Mouse (Mus musculus): ENCODE measurements at regions not wholly inside any gene's neighbourhood (a gene's known extent, or its start where the extent isn't known, plus 50 kb on each side); places are given as distances from the start of the nearest gene placed in this dataset.
"Not testable (repeated sequence)": the region's sequence is repeated elsewhere in the genome, so short reads cannot be mapped to it uniquely, and the experiment has no call there.

DNA sequence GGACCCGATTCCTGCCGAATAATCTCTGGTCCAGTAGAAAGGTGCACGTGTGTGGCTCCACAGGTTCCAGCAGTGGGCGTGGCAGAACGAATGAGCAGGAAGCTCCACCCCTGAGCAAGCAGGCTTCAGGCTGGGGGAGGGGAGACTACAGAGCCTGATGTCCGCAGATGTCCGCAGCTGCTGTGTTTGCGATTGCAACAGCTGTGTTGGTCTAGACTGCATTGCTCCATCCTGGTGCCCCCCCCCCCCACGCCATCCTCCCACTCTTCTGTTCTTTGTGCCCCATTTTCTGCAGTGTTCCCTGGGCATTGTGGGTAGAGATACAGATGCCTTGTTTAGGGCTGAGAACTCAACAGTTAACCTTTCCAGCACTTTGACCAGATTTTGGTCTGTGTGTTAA lies 150.3 kb upstream of the Trpc7 start:
- H3K27ac ChIP-seq (ENCODE audit: low read depth, low read length); H3K36me3 ChIP-seq (ENCODE audit: control insufficient read depth, insufficient read depth, low read length); H3K4me1 ChIP-seq (ENCODE audit: control insufficient read depth, insufficient read depth, low read length); ATAC-seq (replicated peaks; ENCODE audit: insufficient number of reproducible peaks, low FRiP score, low TSS enrichment); H3K27me3 ChIP-seq (ENCODE audit: control insufficient read depth, insufficient read depth, low read length); H3K9ac ChIP-seq (ENCODE audit: low read depth, low read length); H3K9me3 ChIP-seq (replicated peaks; ENCODE audit: control insufficient read depth, low read length); H3K4me2 ChIP-seq; H3K4me3 ChIP-seq (ENCODE audit: low read depth, low read length): not testable (repeated sequence)
- 30% methylated on average over 4 of the region's 9 CpGs for WGBS (ENCODE audit: insufficient replicate concordance)

DNA sequence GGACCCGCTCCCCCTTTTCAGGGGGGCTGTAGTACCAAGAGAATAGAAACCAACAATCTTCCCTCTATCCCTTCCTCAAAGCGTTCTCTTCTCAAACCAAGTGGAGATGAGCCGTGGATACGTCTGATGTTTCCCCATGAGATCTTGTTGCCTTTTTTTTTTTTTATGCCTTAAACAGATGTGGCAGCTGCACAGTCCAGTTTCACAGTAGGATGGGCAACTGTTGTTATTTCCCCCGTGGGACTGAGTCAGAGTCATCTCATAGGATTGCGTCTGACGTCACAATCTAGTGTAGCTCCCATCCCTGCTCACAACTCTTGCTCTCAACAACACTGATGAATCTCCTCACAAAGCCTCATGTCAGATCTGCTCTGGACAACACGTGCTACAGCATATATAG lies 148.7 kb upstream of the Trpc7 start:
- ATAC-seq (replicated peaks; ENCODE audit: insufficient number of reproducible peaks, low FRiP score, low TSS enrichment), result no peak
- Histone ChIP-seq H3K27me3 (ENCODE audit: control insufficient read depth, insufficient read depth, low read length) (no peaks in the 10 kb centered on the region), H3K9ac (ENCODE audit: low read depth, low read length) (no peak overlapping the region), H3K4me3 (ENCODE audit: low read depth, low read length) (no peak overlapping the region), H3K36me3 (ENCODE audit: control insufficient read depth, insufficient read depth, low read length) (no peaks in the 10 kb centered on the region), H3K4me2 (no peak overlapping the region), H3K9me3 (replicated peaks; ENCODE audit: control insufficient read depth, low read length) (no peaks in the 10 kb centered on the region; the same call in 1 of the 2 replicates), H3K27ac (ENCODE audit: low read depth, low read length) (no peak overlapping the region), H3K4me1 (ENCODE audit: control insufficient read depth, insufficient read depth, low read length) (no peaks in the 10 kb centered on the region)
- WGBS (ENCODE audit: insufficient replicate concordance), result 84% methylated on average over 8 of the region's 8 CpGs

- Histone ChIP-seq H3K4me3 (ENCODE audit: low read depth, low read length) (no peak overlapping the region), H3K27me3 (ENCODE audit: control insufficient read depth, insufficient read depth, low read length) (no peaks in the 10 kb centered on the region), H3K27ac (ENCODE audit: low read depth, low read length) (no peak overlapping the region), H3K36me3 (ENCODE audit: control insufficient read depth, insufficient read depth, low read length) (no peaks in the 10 kb centered on the region), H3K4me2 (no peak overlapping the region), H3K9ac (ENCODE audit: low read depth, low read length) (no peak overlapping the region), H3K4me1 (ENCODE audit: control insufficient read depth, insufficient read depth, low read length) (no peaks in the 10 kb centered on the region), H3K9me3 (replicated peaks; ENCODE audit: control insufficient read depth, low read length) (no peaks in the 10 kb centered on the region; the same call in 1 of the 2 replicates)
- ATAC-seq (replicated peaks; ENCODE audit: insufficient number of reproducible peaks, low FRiP score, low TSS enrichment), result no peak
- 78% methylated on average over 15 of the region's 15 CpGs for WGBS (ENCODE audit: insufficient replicate concordance)
Measured at GRCm38 (mm10) chr13:57043316-57043974, 147.7 kb upstream of the Trpc7 start.

DNA sequence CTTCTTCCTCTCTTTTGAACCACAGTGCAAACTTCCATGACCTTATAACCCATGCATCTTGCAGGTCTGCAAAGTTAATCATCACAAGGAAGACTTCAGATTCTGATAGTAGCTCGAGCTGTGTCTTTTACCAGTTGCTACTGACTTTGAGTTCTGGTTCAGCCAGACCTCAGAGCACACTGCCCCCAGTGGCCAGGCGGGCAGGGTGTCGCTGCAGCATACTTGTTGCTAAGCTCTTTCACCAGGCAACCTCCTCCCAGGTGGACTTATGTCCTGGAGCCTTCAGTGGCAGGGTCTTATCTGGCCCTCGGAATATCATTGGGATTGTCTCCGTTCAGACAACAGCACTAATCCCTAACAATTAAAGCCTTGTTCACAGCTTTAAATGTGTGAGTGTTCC lies 146.7 kb upstream of the Trpc7 start:
- no peak overlapping the region for H3K4me2 ChIP-seq
- no peaks in the 10 kb centered on the region for H3K4me1 ChIP-seq (ENCODE audit: control insufficient read depth, insufficient read depth, low read length)
- 63% methylated on average over 5 of the region's 5 CpGs for WGBS (ENCODE audit: insufficient replicate concordance)
- H3K27me3 ChIP-seq (ENCODE audit: control insufficient read depth, insufficient read depth, low read length), result no peaks in the 10 kb centered on the region
- no peak overlapping the region for H3K27ac ChIP-seq (ENCODE audit: low read depth, low read length)
- H3K9ac ChIP-seq (ENCODE audit: low read depth, low read length), result no peak overlapping the region
- ATAC-seq (replicated peaks; ENCODE audit: insufficient number of reproducible peaks, low FRiP score, low TSS enrichment), result no peak
- no peaks in the 10 kb centered on the region for H3K36me3 ChIP-seq (ENCODE audit: control insufficient read depth, insufficient read depth, low read length)
- no peak overlapping the region for H3K4me3 ChIP-seq (ENCODE audit: low read depth, low read length)
- H3K9me3 ChIP-seq (replicated peaks; ENCODE audit: control insufficient read depth, low read length), result no peaks in the 10 kb centered on the region

DNA sequence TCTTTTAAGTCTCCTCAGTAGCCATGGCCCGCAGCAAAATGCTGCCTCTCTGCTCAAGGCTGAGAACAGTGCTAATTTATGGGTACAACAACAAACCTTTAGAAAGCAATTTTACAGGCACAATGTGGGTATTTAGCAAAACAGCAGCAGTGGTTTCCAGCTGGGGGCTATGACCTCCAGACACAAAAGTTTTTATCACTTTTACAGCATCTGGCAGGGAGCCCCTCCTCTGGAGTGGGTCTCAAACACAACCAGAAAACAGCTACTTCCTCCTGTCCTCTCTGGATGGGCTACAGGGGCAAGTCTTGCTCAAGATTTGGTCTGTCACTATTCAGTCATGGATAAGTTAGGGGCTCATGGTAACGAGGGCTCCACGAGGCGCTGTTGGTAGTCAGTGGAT lies 137.1 kb upstream of the Trpc7 start:
- no peak for ATAC-seq (replicated peaks; ENCODE audit: insufficient number of reproducible peaks, low FRiP score, low TSS enrichment)
- 72% methylated on average over 4 of the region's 4 CpGs for WGBS (ENCODE audit: insufficient replicate concordance)
- no peaks in the 10 kb centered on the region for H3K27me3 ChIP-seq (ENCODE audit: control insufficient read depth, insufficient read depth, low read length)
- no peaks in the 10 kb centered on the region for H3K9me3 ChIP-seq (replicated peaks; ENCODE audit: control insufficient read depth, low read length)
- H3K4me1 ChIP-seq (ENCODE audit: control insufficient read depth, insufficient read depth, low read length), result no peaks in the 10 kb centered on the region
- H3K4me2 ChIP-seq, result no peak overlapping the region
- H3K4me3 ChIP-seq (ENCODE audit: low read depth, low read length), result no peak overlapping the region
- H3K36me3 ChIP-seq (ENCODE audit: control insufficient read depth, insufficient read depth, low read length), result no peaks in the 10 kb centered on the region
- H3K27ac ChIP-seq (ENCODE audit: low read depth, low read length), result no peak overlapping the region
- no peak overlapping the region for H3K9ac ChIP-seq (ENCODE audit: low read depth, low read length)

DNA sequence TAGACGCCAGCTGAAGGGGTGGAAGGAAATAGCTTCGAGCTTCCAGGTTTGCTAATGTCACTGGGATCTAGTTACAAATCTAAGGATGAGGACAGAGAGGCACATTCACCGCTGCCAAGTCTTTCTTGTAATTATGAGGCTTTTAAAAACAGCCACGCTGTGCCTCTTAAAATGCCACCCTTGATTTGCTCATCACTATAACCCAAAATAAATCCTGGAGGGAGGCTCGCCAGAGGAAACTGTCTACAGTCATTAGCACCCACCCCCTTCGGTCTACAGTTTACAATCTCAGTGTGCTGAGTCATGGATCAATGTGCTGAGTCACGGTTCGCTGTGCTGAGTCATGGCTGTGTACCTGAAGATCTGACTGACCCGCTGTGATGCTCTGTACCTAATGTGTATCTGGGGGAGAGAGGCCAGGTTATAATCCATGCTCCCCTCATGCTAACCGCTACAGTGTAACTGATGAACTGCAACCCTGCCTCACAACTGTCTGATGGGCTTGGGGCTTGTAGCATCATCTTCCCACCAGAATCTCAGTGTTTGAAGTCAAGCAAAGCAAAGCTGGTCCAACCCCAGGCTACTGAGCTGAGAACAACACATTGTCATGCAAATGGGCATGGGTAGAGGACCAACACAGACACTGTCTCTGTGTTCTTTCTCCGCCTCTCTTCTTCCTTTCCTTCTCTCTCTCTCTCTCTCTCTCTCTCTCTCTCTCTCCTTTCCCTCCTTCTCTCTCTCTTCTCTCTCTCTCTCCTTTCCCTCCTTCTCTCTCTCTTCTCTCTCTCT lies 122.0 kb upstream of the Trpc7 start:
- H3K9me3 ChIP-seq (replicated peaks; ENCODE audit: control insufficient read depth, low read length), result no peaks in the 10 kb centered on the region
- H3K4me2 ChIP-seq, result no peak overlapping the region
- H3K27me3 ChIP-seq (ENCODE audit: control insufficient read depth, insufficient read depth, low read length), result no peaks in the 10 kb centered on the region
- H3K36me3 ChIP-seq (ENCODE audit: control insufficient read depth, insufficient read depth, low read length), result no peaks in the 10 kb centered on the region
- no peak overlapping the region for H3K9ac ChIP-seq (ENCODE audit: low read depth, low read length)
- H3K4me3 ChIP-seq (ENCODE audit: low read depth, low read length), result no peak overlapping the region
- WGBS (ENCODE audit: insufficient replicate concordance), result 73% methylated on average over 11 of the region's 11 CpGs
- H3K4me1 ChIP-seq (ENCODE audit: control insufficient read depth, insufficient read depth, low read length), result no peaks in the 10 kb centered on the region
- H3K27ac ChIP-seq (ENCODE audit: low read depth, low read length), result no peak overlapping the region
- ATAC-seq (replicated peaks; ENCODE audit: insufficient number of reproducible peaks, low FRiP score, low TSS enrichment), result no peak

GRCm38 (mm10) chr13:57016465-57017272 lies 120.9 kb upstream of the Trpc7 start:
- Histone ChIP-seq H3K9me3 (replicated peaks; ENCODE audit: control insufficient read depth, low read length) (no peaks in the 10 kb centered on the region), H3K4me2 (no peak overlapping the region), H3K4me1 (ENCODE audit: control insufficient read depth, insufficient read depth, low read length) (no peaks in the 10 kb centered on the region), H3K27ac (ENCODE audit: low read depth, low read length) (no peak overlapping the region), H3K9ac (ENCODE audit: low read depth, low read length) (no peak overlapping the region), H3K27me3 (ENCODE audit: control insufficient read depth, insufficient read depth, low read length) (no peaks in the 10 kb centered on the region), H3K36me3 (ENCODE audit: control insufficient read depth, insufficient read depth, low read length) (no peaks in the 10 kb centered on the region), H3K4me3 (ENCODE audit: low read depth, low read length) (no peak overlapping the region)
- ATAC-seq (replicated peaks; ENCODE audit: insufficient number of reproducible peaks, low FRiP score, low TSS enrichment), result no peak
- WGBS (ENCODE audit: insufficient replicate concordance), result 51% methylated on average over 13 of the region's 13 CpGs

DNA sequence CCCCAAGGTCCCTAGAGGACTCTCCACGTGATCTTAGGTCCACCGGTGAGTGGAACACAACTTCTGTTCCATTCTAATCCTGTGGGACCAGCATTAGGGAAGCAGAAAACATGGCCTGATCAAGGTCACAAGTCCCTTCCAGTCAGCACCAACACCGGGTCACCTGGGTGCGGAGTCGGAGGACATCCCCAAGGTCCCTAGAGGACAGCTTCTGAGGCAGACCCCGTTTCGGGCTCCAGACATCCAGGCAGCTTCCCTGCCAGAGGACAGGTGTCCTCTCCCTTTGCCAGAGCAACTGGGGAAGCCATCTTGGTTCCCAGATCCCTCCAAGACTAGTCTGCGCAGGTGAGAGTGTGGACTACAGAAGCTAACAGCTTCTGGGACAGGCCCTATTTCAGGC lies 111.4 kb upstream of the Trpc7 start:
- not testable (repeated sequence) for H3K4me2 ChIP-seq; H3K9ac ChIP-seq (ENCODE audit: low read depth, low read length); H3K27me3 ChIP-seq (ENCODE audit: control insufficient read depth, insufficient read depth, low read length); H3K36me3 ChIP-seq (ENCODE audit: control insufficient read depth, insufficient read depth, low read length); H3K4me1 ChIP-seq (ENCODE audit: control insufficient read depth, insufficient read depth, low read length); H3K27ac ChIP-seq (ENCODE audit: low read depth, low read length); H3K4me3 ChIP-seq (ENCODE audit: low read depth, low read length); H3K9me3 ChIP-seq (replicated peaks; ENCODE audit: control insufficient read depth, low read length); ATAC-seq (replicated peaks; ENCODE audit: insufficient number of reproducible peaks, low FRiP score, low TSS enrichment)
- WGBS (ENCODE audit: insufficient replicate concordance), result 90% methylated on average over 8 of the region's 8 CpGs

All from heart, embryonic 11.5 days (tissue).